Mouse (Mus musculus): ENCODE measurements around the gene Stab2. TPM values are rescaled to one million over a fixed set of nuclear protein-coding genes. Genes with fewer than 3 reads are reported as not detected.

Stab2 gene
- total RNA-seq, 1 experiment: 0.27 TPM

DNA sequence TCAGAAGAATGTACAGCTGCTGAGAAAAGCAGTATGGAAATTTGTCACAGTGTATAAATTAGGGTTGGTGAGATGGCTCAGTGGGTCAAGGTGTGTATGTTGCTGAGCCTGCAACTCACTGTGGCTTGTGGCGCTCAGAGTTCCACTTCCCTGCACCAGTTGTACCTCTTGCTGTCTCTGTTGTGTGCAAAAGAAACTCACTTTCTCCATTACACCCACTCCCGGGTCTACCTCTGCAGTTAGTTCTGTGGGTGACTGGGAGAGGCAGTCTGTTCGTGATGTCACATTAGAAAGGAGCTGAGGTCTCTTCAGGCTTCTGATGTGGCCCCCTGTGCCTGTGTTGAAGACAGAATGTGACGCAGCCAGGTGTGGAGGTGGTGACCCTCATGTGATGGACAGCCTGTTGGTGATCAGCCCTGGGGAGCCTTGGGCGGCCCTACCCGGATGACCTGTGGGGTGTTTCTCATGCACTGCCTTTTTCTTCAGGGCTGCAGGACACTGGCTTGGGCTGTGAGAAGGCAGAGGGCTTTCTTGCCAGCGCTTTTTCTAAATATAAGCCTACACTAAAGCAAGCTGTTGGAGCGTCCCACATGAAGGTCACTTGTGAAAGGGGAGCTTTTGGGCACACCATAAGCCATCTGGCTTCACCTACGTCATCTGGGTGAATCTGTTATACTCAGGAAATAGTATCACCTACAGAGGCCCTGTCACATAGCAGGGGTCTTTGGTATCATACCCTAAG lies 212.9 kb downstream of the Stab2 start:
- Histone ChIP-seq H3K27ac (ENCODE audit: insufficient read depth, low read depth, low read length, poor library complexity, severe bottlenecking) (0 out of 2 replicates have a peak overlapping the region, but pooled peaks have one; percentile 10), H3K4me1 (ENCODE audit: control insufficient read depth in 2 of 2, insufficient read depth in 2 of 2, low read length in 2 of 2, poor library complexity in 1 of 2) (peaks cover 0 to 4% of the 10 kb centered on the region in 2 experiments; a peak in 1 of 4 replicates), H3K9me3 (ENCODE audit: control insufficient read depth, insufficient read depth, low read depth, low read length) (no peaks in the 10 kb centered on the region), H3K9ac (ENCODE audit: insufficient read depth, low read depth, low read length, poor library complexity, severe bottlenecking) (no peak overlapping the region), H3K4me3 (ENCODE audit: insufficient read depth in 1 of 2, low read depth in 1 of 2, low read length in 2 of 2, poor library complexity in 1 of 2, severe bottlenecking in 1 of 2) (no peak overlapping the region), H3K36me3 (ENCODE audit: control insufficient read depth, insufficient read depth, low read length, poor library complexity, severe bottlenecking) (no peaks in the 10 kb centered on the region; the same call in 1 of the 2 replicates)
- no peak for DNase-seq (ENCODE audit: low read depth, low spot score)
- TF ChIP-seq ZC3H11A (IDR thresholded peaks at IDR 0.05; ENCODE audit: borderline replicate concordance, low read depth, low read length) (no peak), CHD2 (IDR thresholded peaks at IDR 0.05; ENCODE audit: low read depth, low read length) (no peak), HCFC1 (IDR thresholded peaks at IDR 0.05; ENCODE audit: borderline replicate concordance, insufficient read depth, low read length) (no peak), MAFK (IDR thresholded peaks at IDR 0.05; ENCODE audit: insufficient read depth, low read depth, low read length) (no peak)
- in situ Hi-C loops (cut with MboI; ENCODE audit: low sequenced_read_pairs in 2 of 2, unreplicated experiment in 2 of 2): no loop called here

DNA sequence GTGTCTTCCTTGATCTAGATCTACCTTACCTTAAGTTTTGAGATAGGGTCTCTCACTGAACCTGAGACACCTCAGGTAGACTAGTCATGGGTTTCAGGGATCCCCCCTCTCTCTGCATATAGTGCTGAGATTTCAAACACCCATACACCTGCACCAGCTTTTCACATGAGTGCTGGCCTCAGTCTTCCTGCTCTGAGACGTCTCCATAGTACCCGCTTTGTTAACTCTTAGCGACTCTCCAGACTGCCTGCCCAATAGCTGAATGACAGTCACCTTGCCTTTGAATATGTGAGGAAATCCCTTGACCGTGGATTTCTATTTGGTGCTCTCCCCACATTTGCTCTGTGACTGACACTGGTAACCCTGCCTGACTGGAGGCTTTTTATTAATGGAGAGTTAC lies 213.6 kb downstream of the Stab2 start:
- Histone ChIP-seq H3K36me3 (ENCODE audit: control insufficient read depth, insufficient read depth, low read length, poor library complexity, severe bottlenecking) (no peaks in the 10 kb centered on the region; the same call in 1 of the 2 replicates), H3K4me3 (ENCODE audit: insufficient read depth in 1 of 2, low read depth in 1 of 2, low read length in 2 of 2, poor library complexity in 1 of 2, severe bottlenecking in 1 of 2) (no peak overlapping the region), H3K27ac (ENCODE audit: insufficient read depth, low read depth, low read length, poor library complexity, severe bottlenecking) (no peak overlapping the region), H3K9me3 (ENCODE audit: control insufficient read depth, insufficient read depth, low read depth, low read length) (no peaks in the 10 kb centered on the region), H3K9ac (ENCODE audit: insufficient read depth, low read depth, low read length, poor library complexity, severe bottlenecking) (no peak overlapping the region), H3K4me1 (ENCODE audit: control insufficient read depth in 2 of 2, insufficient read depth in 2 of 2, low read length in 2 of 2, poor library complexity in 1 of 2) (peaks cover 0 to 4% of the 10 kb centered on the region in 2 experiments; a peak in 1 of 4 replicates)
- DNase-seq (ENCODE audit: low read depth, low spot score): no peak
- in situ Hi-C loops (cut with MboI; ENCODE audit: low sequenced_read_pairs in 2 of 2, unreplicated experiment in 2 of 2): no loop called here
- TF ChIP-seq ZC3H11A (IDR thresholded peaks at IDR 0.05; ENCODE audit: borderline replicate concordance, low read depth, low read length) (no peak), ZNF384 (IDR thresholded peaks at IDR 0.05; ENCODE audit: low read depth, low read length) (no peak), MAFK (IDR thresholded peaks at IDR 0.05; ENCODE audit: insufficient read depth, low read depth, low read length) (no peak), CHD2 (IDR thresholded peaks at IDR 0.05; ENCODE audit: low read depth, low read length) (no peak)

DNA sequence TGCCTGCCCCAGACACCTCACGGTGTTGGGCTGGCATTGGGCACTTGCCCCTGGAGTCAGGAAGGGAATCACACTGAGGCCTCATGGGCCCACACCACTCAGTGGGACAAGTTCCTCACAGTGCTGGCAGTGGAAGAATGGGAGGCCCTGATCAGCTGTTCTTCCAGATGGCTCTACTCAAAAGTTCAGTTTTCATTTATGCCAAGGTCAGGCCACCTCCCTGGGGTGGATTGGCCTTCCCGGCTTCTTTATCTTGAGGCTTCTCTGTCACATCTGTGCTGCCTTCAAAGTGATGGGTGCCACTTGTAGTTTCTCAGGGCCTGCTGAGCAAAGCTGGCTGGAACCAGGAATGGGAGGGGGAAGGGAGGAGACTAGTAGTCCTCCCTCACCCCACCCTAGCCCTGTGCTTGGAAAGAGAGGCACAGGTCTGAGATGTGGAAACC lies 214.3 kb downstream of the Stab2 start:
- Histone ChIP-seq H3K4me3 (ENCODE audit: insufficient read depth in 1 of 2, low read depth in 1 of 2, low read length in 2 of 2, poor library complexity in 1 of 2, severe bottlenecking in 1 of 2) (no peak overlapping the region), H3K4me1 (ENCODE audit: control insufficient read depth in 2 of 2, insufficient read depth in 2 of 2, low read length in 2 of 2, poor library complexity in 1 of 2) (peaks cover 0 to 5% of the 10 kb centered on the region in 2 experiments; a peak in 2 of 4 replicates), H3K9me3 (ENCODE audit: control insufficient read depth, insufficient read depth, low read depth, low read length) (no peaks in the 10 kb centered on the region), H3K27ac (ENCODE audit: insufficient read depth, low read depth, low read length, poor library complexity, severe bottlenecking) (no peak overlapping the region), H3K9ac (ENCODE audit: insufficient read depth, low read depth, low read length, poor library complexity, severe bottlenecking) (no peak overlapping the region), H3K36me3 (ENCODE audit: control insufficient read depth, insufficient read depth, low read length, poor library complexity, severe bottlenecking) (no peaks in the 10 kb centered on the region; the same call in 1 of the 2 replicates)
- TF ChIP-seq ZNF384 (IDR thresholded peaks at IDR 0.05; ENCODE audit: low read depth, low read length) (no peak), MAFK (IDR thresholded peaks at IDR 0.05; ENCODE audit: insufficient read depth, low read depth, low read length) (no peak), ZC3H11A (IDR thresholded peaks at IDR 0.05; ENCODE audit: borderline replicate concordance, low read depth, low read length) (no peak), CHD2 (IDR thresholded peaks at IDR 0.05; ENCODE audit: low read depth, low read length) (no peak)
- no peak for DNase-seq (ENCODE audit: low read depth, low spot score)
- in situ Hi-C loops (cut with MboI; ENCODE audit: low sequenced_read_pairs in 2 of 2, unreplicated experiment in 2 of 2): no loop called here

DNA sequence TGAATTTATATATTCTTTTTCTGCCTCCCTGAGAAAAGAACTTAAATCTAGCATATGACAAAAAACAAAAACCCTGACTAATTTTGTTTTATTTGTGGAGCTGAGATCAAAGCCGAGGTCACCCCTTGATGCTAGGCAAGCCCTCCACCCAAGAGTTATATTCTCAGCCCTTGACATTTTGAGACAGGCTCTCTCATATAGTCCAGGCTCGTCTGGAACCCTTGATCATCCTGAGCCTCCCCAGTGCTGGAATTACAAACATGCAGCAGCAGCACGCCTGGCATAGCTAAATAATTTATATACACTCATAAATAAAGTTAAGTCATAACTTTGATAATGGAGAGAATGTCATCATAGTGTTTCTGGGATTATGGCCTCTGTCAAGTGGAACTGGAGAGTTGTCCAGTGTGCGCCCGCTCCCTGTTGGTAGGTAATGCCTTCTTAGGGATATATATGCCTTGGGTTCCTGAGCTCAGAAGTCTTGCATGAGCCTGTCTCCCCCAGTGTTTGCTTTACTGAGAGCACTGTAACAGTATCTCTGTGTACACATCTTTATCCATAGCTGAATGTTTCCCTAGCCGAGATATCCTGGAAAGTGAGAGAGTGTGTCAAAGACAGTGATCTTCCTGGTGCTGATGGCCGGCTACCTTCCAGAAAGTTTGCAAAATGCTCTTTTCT lies 216.2 kb downstream of the Stab2 start:
- TF ChIP-seq CHD2 (IDR thresholded peaks at IDR 0.05; ENCODE audit: low read depth, low read length) (no peak), ZC3H11A (IDR thresholded peaks at IDR 0.05; ENCODE audit: borderline replicate concordance, low read depth, low read length) (no peak), HCFC1 (IDR thresholded peaks at IDR 0.05; ENCODE audit: borderline replicate concordance, insufficient read depth, low read length) (no peak), MAFK (IDR thresholded peaks at IDR 0.05; ENCODE audit: insufficient read depth, low read depth, low read length) (no peak), ZNF384 (IDR thresholded peaks at IDR 0.05; ENCODE audit: low read depth, low read length) (no peak)
- in situ Hi-C loops (cut with MboI; ENCODE audit: low sequenced_read_pairs in 2 of 2, unreplicated experiment in 2 of 2): no loop called here
- Histone ChIP-seq H3K9ac (ENCODE audit: insufficient read depth, low read depth, low read length, poor library complexity, severe bottlenecking) (no peak overlapping the region), H3K4me3 (ENCODE audit: insufficient read depth in 1 of 2, low read depth in 1 of 2, low read length in 2 of 2, poor library complexity in 1 of 2, severe bottlenecking in 1 of 2) (no peak overlapping the region), H3K4me1 (ENCODE audit: control insufficient read depth in 2 of 2, insufficient read depth in 2 of 2, low read length in 2 of 2, poor library complexity in 1 of 2) (peaks cover 0 to 14% of the 10 kb centered on the region in 2 experiments; a peak in 3 of 4 replicates), H3K27ac (ENCODE audit: insufficient read depth, low read depth, low read length, poor library complexity, severe bottlenecking) (no peak overlapping the region), H3K36me3 (ENCODE audit: control insufficient read depth, insufficient read depth, low read length, poor library complexity, severe bottlenecking) (no peaks in the 10 kb centered on the region; the same call in 1 of the 2 replicates), H3K9me3 (ENCODE audit: control insufficient read depth, insufficient read depth, low read depth, low read length) (no peaks in the 10 kb centered on the region)
- DNase-seq (ENCODE audit: low read depth, low spot score): no peak

Other genes starting within 250 kb of the Stab2 start
- 0.58 and 1.4 TPM in 2 replicates for gene Gm49358, start 244.1 kb downstream of the Stab2 start, total RNA-seq (2012; rRNA removed)
- gene Nt5dc3, start 229.0 kb downstream of the Stab2 start, total RNA-seq (2012; rRNA removed): 5.6 and 8.1 TPM in 2 replicates
- gene 1700113H08Rik, start 50.0 kb upstream of the Stab2 start, total RNA-seq (2012; rRNA removed): not detected in 2 replicates